Mouse (Mus musculus): Measurements from ENCODE around the gene Rps6kb1. TPM values are rescaled to one million over a fixed set of nuclear protein-coding genes. Genes with fewer than 3 reads are reported as not detected.
A peak's percentile ranks its signal among the peaks of the same experiment; 100 is the strongest.

Rps6kb1 gene
- polyA plus RNA-seq, 1 experiment from 2014 or later = 56.1 TPM

GRCm38 (mm10) chr11:86568425-86568824, 23.8 kb upstream of the Rps6kb1 start:
- WGBS = 71% methylated on average over 3 of the region's 3 CpGs
- no peaks in the 10 kb centered on the region for H3K27me3 ChIP-seq (ENCODE audit: control insufficient read depth, insufficient read depth, low read length)
- ATAC-seq (ENCODE audit: low FRiP score, low TSS enrichment) = no peak

GRCm38 (mm10) chr11:86558258-86558657, 13.7 kb upstream of the Rps6kb1 start:
- Histone ChIP-seq H3K4me1 (ENCODE audit: control insufficient read depth, insufficient read depth, low read length) (no peaks in the 10 kb centered on the region), H3K9ac (ENCODE audit: low read depth, low read length) (no peak overlapping the region)
- ATAC-seq (ENCODE audit: low FRiP score, low TSS enrichment) = no peak

More at GRCm38 (mm10) chr11:86568425-86568824, 23.8 kb upstream of the Rps6kb1 start:
- H3K4me1 ChIP-seq (ENCODE audit: control insufficient read depth, insufficient read depth, low read length) = peaks cover 16% of the 10 kb centered on the region
- H3K9ac ChIP-seq (ENCODE audit: low read depth, low read length) = no peak overlapping the region
- no peak overlapping the region for H3K4me3 ChIP-seq (ENCODE audit: low read length)
- no peaks in the 10 kb centered on the region for H3K9me3 ChIP-seq (ENCODE audit: control insufficient read depth, low read length)
- no peak overlapping the region for H3K27ac ChIP-seq (ENCODE audit: low read depth, low read length)
- H3K4me2 ChIP-seq (replicated peaks; ENCODE audit: low read depth, low read length) = no peak overlapping the region
- H3K36me3 ChIP-seq (ENCODE audit: control insufficient read depth, insufficient read depth, low read length) = no peaks in the 10 kb centered on the region

GRCm38 (mm10) chr11:86553525-86553924, 8.9 kb upstream of the Rps6kb1 start:
- Histone ChIP-seq H3K27me3 (ENCODE audit: control insufficient read depth, insufficient read depth, low read length) (no peaks in the 10 kb centered on the region), H3K36me3 (ENCODE audit: control insufficient read depth, insufficient read depth, low read length) (peaks cover 12% of the 10 kb centered on the region; the same call in 1 of the 2 replicates)

More at GRCm38 (mm10) chr11:86558258-86558657, 13.7 kb upstream of the Rps6kb1 start:
- Histone ChIP-seq H3K27me3 (ENCODE audit: control insufficient read depth, insufficient read depth, low read length) (no peaks in the 10 kb centered on the region), H3K9me3 (ENCODE audit: control insufficient read depth, low read length) (no peaks in the 10 kb centered on the region), H3K36me3 (ENCODE audit: control insufficient read depth, insufficient read depth, low read length) (peaks cover 12% of the 10 kb centered on the region; the same call in 1 of the 2 replicates), H3K27ac (ENCODE audit: low read depth, low read length) (no peak overlapping the region), H3K4me3 (ENCODE audit: low read length) (no peak overlapping the region), H3K4me2 (replicated peaks; ENCODE audit: low read depth, low read length) (no peak overlapping the region)
- 80% methylated on average over 4 of the region's 4 CpGs for WGBS

GRCm38 (mm10) chr11:86547412-86547811, 2.8 kb upstream of the Rps6kb1 start:
- Histone ChIP-seq H3K9ac (ENCODE audit: low read depth, low read length) (no peak overlapping the region), H3K4me3 (ENCODE audit: low read length) (no peak overlapping the region), H3K36me3 (ENCODE audit: control insufficient read depth, insufficient read depth, low read length) (no peaks in the 10 kb centered on the region; the same call in 1 of the 2 replicates), H3K27ac (ENCODE audit: low read depth, low read length) (no peak overlapping the region), H3K4me1 (ENCODE audit: control insufficient read depth, insufficient read depth, low read length) (peaks cover 11% of the 10 kb centered on the region), H3K4me2 (replicated peaks; ENCODE audit: low read depth, low read length) (no peak overlapping the region), H3K27me3 (ENCODE audit: control insufficient read depth, insufficient read depth, low read length) (no peaks in the 10 kb centered on the region), H3K9me3 (ENCODE audit: control insufficient read depth, low read length) (no peaks in the 10 kb centered on the region)
- no peak for ATAC-seq (ENCODE audit: low FRiP score, low TSS enrichment)
- 95% methylated on average over 1 of the region's 1 CpGs for WGBS

More at GRCm38 (mm10) chr11:86553525-86553924, 8.9 kb upstream of the Rps6kb1 start:
- no peaks in the 10 kb centered on the region for H3K4me1 ChIP-seq (ENCODE audit: control insufficient read depth, insufficient read depth, low read length)
- no peak overlapping the region for H3K27ac ChIP-seq (ENCODE audit: low read depth, low read length)
- no peaks in the 10 kb centered on the region for H3K9me3 ChIP-seq (ENCODE audit: control insufficient read depth, low read length)
- H3K4me3 ChIP-seq (ENCODE audit: low read length) = no peak overlapping the region
- H3K4me2 ChIP-seq (replicated peaks; ENCODE audit: low read depth, low read length) = no peak overlapping the region
- ATAC-seq (ENCODE audit: low FRiP score, low TSS enrichment) = no peak
- WGBS = 92% methylated on average over 6 of the region's 6 CpGs
- H3K9ac ChIP-seq (ENCODE audit: low read depth, low read length) = no peak overlapping the region

- H3K9ac ChIP-seq (ENCODE audit: low read depth, low read length) = peak overlapping the region; percentile 93; the same call in 1 of the 2 replicates
- H3K27me3 ChIP-seq (ENCODE audit: control insufficient read depth, insufficient read depth, low read length) = no peaks in the 10 kb centered on the region
- H3K4me2 ChIP-seq (replicated peaks; ENCODE audit: low read depth, low read length) = peak overlapping the region; percentile 65
- H3K4me3 ChIP-seq (ENCODE audit: low read length) = peak overlapping the region; percentile 98
- no peak for ATAC-seq (ENCODE audit: low FRiP score, low TSS enrichment)
- H3K4me1 ChIP-seq (ENCODE audit: control insufficient read depth, insufficient read depth, low read length) = peaks cover 11% of the 10 kb centered on the region
- no peaks in the 10 kb centered on the region for H3K9me3 ChIP-seq (ENCODE audit: control insufficient read depth, low read length)
- WGBS = 80% methylated on average over 8 of the region's 8 CpGs
- 0 out of 2 replicates have a peak overlapping the region, but pooled peaks have one; percentile 47 for H3K27ac ChIP-seq (ENCODE audit: low read depth, low read length)
- H3K36me3 ChIP-seq (ENCODE audit: control insufficient read depth, insufficient read depth, low read length) = no peaks in the 10 kb centered on the region; the same call in 1 of the 2 replicates
Observed at GRCm38 (mm10) chr11:86545556-86545955, 951 bp upstream of the Rps6kb1 start.

- Histone ChIP-seq H3K27me3 (ENCODE audit: control insufficient read depth, insufficient read depth, low read length) (no peaks in the 10 kb centered on the region), H3K4me3 (ENCODE audit: low read length) (peak overlapping the region; percentile 98), H3K9me3 (ENCODE audit: control insufficient read depth, low read length) (no peaks in the 10 kb centered on the region), H3K4me1 (ENCODE audit: control insufficient read depth, insufficient read depth, low read length) (peaks cover 11% of the 10 kb centered on the region), H3K9ac (ENCODE audit: low read depth, low read length) (peak overlapping the region; percentile 93), H3K36me3 (ENCODE audit: control insufficient read depth, insufficient read depth, low read length) (no peaks in the 10 kb centered on the region), H3K27ac (ENCODE audit: low read depth, low read length) (peak overlapping the region; percentile 76), H3K4me2 (replicated peaks; ENCODE audit: low read depth, low read length) (peak overlapping the region; percentile 46)
- 2% methylated on average over 34 of the region's 50 CpGs for WGBS
- peak; percentile 81 for ATAC-seq (ENCODE audit: low FRiP score, low TSS enrichment)
Observed at GRCm38 (mm10) chr11:86543960-86544638, 506 bp downstream of the Rps6kb1 start.

- Histone ChIP-seq H3K4me2 (replicated peaks; ENCODE audit: low read depth, low read length) (no peak overlapping the region), H3K27me3 (ENCODE audit: control insufficient read depth, insufficient read depth, low read length) (no peaks in the 10 kb centered on the region), H3K4me1 (ENCODE audit: control insufficient read depth, insufficient read depth, low read length) (peaks cover 11% of the 10 kb centered on the region), H3K27ac (ENCODE audit: low read depth, low read length) (no peak overlapping the region), H3K9ac (ENCODE audit: low read depth, low read length) (no peak overlapping the region), H3K36me3 (ENCODE audit: control insufficient read depth, insufficient read depth, low read length) (no peaks in the 10 kb centered on the region), H3K9me3 (ENCODE audit: control insufficient read depth, low read length) (no peaks in the 10 kb centered on the region), H3K4me3 (ENCODE audit: low read length) (no peak overlapping the region; the same call in 1 of the 2 replicates)
- no peak for ATAC-seq (ENCODE audit: low FRiP score, low TSS enrichment)
- WGBS = 93% methylated on average over 1 of the region's 1 CpGs
Observed at GRCm38 (mm10) chr11:86542851-86543250, 1.8 kb downstream of the Rps6kb1 start.

GRCm38 (mm10) chr11:86540476-86540845, 4.1 kb downstream of the Rps6kb1 start:
- peaks cover 7% of the 10 kb centered on the region; the same call in 1 of the 2 replicates for H3K4me1 ChIP-seq (ENCODE audit: control insufficient read depth, insufficient read depth, low read length)
- no peak for ATAC-seq (ENCODE audit: low FRiP score, low TSS enrichment)
- no peaks in the 10 kb centered on the region for H3K36me3 ChIP-seq (ENCODE audit: control insufficient read depth, insufficient read depth, low read length)
- H3K27ac ChIP-seq (ENCODE audit: low read depth, low read length) = no peak overlapping the region
- H3K9me3 ChIP-seq (ENCODE audit: control insufficient read depth, low read length) = no peaks in the 10 kb centered on the region
- H3K4me3 ChIP-seq (ENCODE audit: low read length) = no peak overlapping the region
- no peak overlapping the region for H3K9ac ChIP-seq (ENCODE audit: low read depth, low read length)
- H3K4me2 ChIP-seq (replicated peaks; ENCODE audit: low read depth, low read length) = no peak overlapping the region
- 90% methylated on average over 2 of the region's 2 CpGs for WGBS
- no peaks in the 10 kb centered on the region for H3K27me3 ChIP-seq (ENCODE audit: control insufficient read depth, insufficient read depth, low read length)

- no peak overlapping the region for H3K27ac ChIP-seq (ENCODE audit: low read depth, low read length)
- peaks cover 4% of the 10 kb centered on the region; the same call in 1 of the 2 replicates for H3K4me1 ChIP-seq (ENCODE audit: control insufficient read depth, insufficient read depth, low read length)
- WGBS = 77% methylated on average over 6 of the region's 6 CpGs
- H3K27me3 ChIP-seq (ENCODE audit: control insufficient read depth, insufficient read depth, low read length) = no peaks in the 10 kb centered on the region
- no peak for ATAC-seq (ENCODE audit: low FRiP score, low TSS enrichment)
- no peak overlapping the region for H3K9ac ChIP-seq (ENCODE audit: low read depth, low read length)
- no peak overlapping the region for H3K4me2 ChIP-seq (replicated peaks; ENCODE audit: low read depth, low read length)
- H3K36me3 ChIP-seq (ENCODE audit: control insufficient read depth, insufficient read depth, low read length) = no peaks in the 10 kb centered on the region; the same call in 1 of the 2 replicates
- H3K9me3 ChIP-seq (ENCODE audit: control insufficient read depth, low read length) = no peaks in the 10 kb centered on the region
- no peak overlapping the region for H3K4me3 ChIP-seq (ENCODE audit: low read length)
Observed at GRCm38 (mm10) chr11:86539716-86540475, 4.7 kb downstream of the Rps6kb1 start.
